Mouse (Mus musculus) cerebellum, adult 2 months (tissue): ENCODE results near the gene Mfn2.

Source experiments
- CTCF ChIP-seq: fragments of 200-500 bp; IDR thresholded peaks from 2 replicates; pipeline ENCODE4 v1.5.1; 2011; ENCODE audit warnings: low read depth, mild to moderate bottlenecking, control low read depth, low read length, moderate library complexity, borderline replicate concordance; ENCODE audit not compliant: insufficient read depth
- POLR2A ChIP-seq: fragments of 200-500 bp; IDR thresholded peaks from 2 replicates; pipeline ENCODE4 v1.6.1; 2011; ENCODE audit warnings: low read length, control low read depth, borderline replicate concordance; ENCODE audit not compliant: insufficient read depth

DNA sequence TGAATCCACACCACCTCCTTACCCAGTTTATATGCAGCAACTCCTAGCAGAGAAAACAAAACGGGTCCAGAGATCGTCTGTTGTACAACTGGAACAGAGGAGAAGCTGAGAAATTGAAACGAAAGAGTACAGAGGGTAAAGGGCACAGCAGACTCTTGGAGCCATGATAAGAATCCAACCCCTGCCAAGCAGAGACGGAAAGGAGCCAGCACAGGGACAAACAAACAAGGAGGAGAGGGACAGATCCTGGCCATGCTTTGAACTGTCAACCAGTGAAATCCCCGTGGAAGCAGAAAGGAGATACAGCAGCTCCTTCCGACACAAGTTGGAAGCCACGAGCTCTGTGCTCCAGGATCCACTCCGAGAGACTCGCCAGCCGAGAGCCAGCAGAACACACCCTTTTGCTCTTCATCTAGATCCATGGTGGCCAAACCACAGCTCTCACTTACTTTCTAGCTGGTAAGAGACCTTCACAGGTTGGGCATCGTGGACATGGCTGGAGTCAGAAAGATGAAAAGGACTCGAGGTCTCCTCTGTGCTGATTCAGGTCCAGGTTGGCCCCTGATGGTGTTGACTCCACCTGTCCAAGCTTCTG, 1.5 kb downstream of the Mfn2 start:
- TF ChIP-seq POLR2A = no peak
- TF ChIP-seq CTCF = no peak
